Mouse (Mus musculus) spleen, postnatal 36 days (tissue): Measurements from ENCODE around the gene Hdgfl1.

Source experiments
- DNase-seq, 2 experiments: peaks; one replicate each; pipeline ENCODE4 v3.0.0; 2022; ENCODE audit warnings: low spot score in 2 of 2, mixed read lengths in 1 of 2

Gene Hdgfl1

GRCm38 (mm10) chr13:26769955-26770354, at the start of gene Hdgfl1:
TSS of gene Hdgfl1 (minus strand) at chr13:26770165.
- DNase-seq: no peak

GRCm38 (mm10) chr13:26795460-26795859, 25.5 kb upstream of the Hdgfl1 start:
- DNase-seq: no peak

- DNase-seq: no peak
Observed at GRCm38 (mm10) chr13:26769424-26769823, 541 bp downstream of the Hdgfl1 start.

- no peak for DNase-seq
Observed at GRCm38 (mm10) chr13:26761966-26762803, 7.8 kb downstream of the Hdgfl1 start.

- no peak for DNase-seq
Observed at GRCm38 (mm10) chr13:26752863-26753262, 17.1 kb downstream of the Hdgfl1 start.

GRCm38 (mm10) chr13:26752414-26752813, 17.6 kb downstream of the Hdgfl1 start:
- DNase-seq: no peak

- DNase-seq: no peak
Observed at GRCm38 (mm10) chr13:26745760-26746457, 24.1 kb downstream of the Hdgfl1 start.

- DNase-seq: no peak
Observed at GRCm38 (mm10) chr13:26745059-26745759, 24.8 kb downstream of the Hdgfl1 start.

GRCm38 (mm10) chr13:26744068-26744467, 25.9 kb downstream of the Hdgfl1 start:
- no peak for DNase-seq

- DNase-seq: no peak
Observed at GRCm38 (mm10) chr13:26734981-26735380, 35.0 kb downstream of the Hdgfl1 start.

- no peak for DNase-seq
Observed at GRCm38 (mm10) chr13:26724250-26724649, 45.7 kb downstream of the Hdgfl1 start.

- no peak for DNase-seq
Observed at GRCm38 (mm10) chr13:26721333-26721732, 48.6 kb downstream of the Hdgfl1 start.

GRCm38 (mm10) chr13:26720917-26721316, 49.0 kb downstream of the Hdgfl1 start:
- DNase-seq: no peak

- DNase-seq: no peak
Observed at GRCm38 (mm10) chr13:26719146-26719715, 50.7 kb downstream of the Hdgfl1 start.
